Mouse (Mus musculus) stomach, embryonic 16.5 days (tissue): ENCODE measurements around the gene Nedd4. TPM values are rescaled to one million over a fixed set of nuclear protein-coding genes. Genes with fewer than 3 reads are reported as not detected.

Experiments
- ATAC-seq: fragments of 200-750 bp; cut with Nextera tagmentation; 2 replicates; pipeline ENCODE4 v1.8.0; 2017; ENCODE audit warnings: moderate number of reproducible peaks, moderate TSS enrichment; ENCODE audit not compliant: insufficient read depth, low FRiP score
- H3K27ac ChIP-seq: fragments of 300-500 bp; sonication (generic); 2 replicates; pipeline ENCODE4 v1.5.1; 2014; ENCODE audit warnings: low read length
- H3K27me3 ChIP-seq: fragments of 300-500 bp; sonication (generic); 2 replicates; pipeline ENCODE4 v1.6.1; 2014; ENCODE audit warnings: low read length, control low read depth, mixed read lengths; ENCODE audit not compliant: control insufficient read depth, insufficient read depth
- H3K36me3 ChIP-seq: fragments of 300-500 bp; sonication (generic); 2 replicates; pipeline ENCODE4 v1.6.1; 2014; ENCODE audit warnings: low read length; ENCODE audit not compliant: control insufficient read depth, insufficient read depth
- H3K4me1 ChIP-seq: fragments of 300-500 bp; sonication (generic); 2 replicates; pipeline ENCODE4 v1.6.1; 2014; ENCODE audit warnings: low read length, control low read depth, mixed read lengths; ENCODE audit not compliant: control insufficient read depth, insufficient read depth
- H3K4me2 ChIP-seq: fragments of 300-500 bp; sonication (generic); 2 replicates; pipeline ENCODE4 v1.6.1; 2014; ENCODE audit warnings: low read depth, low read length, mixed read lengths
- H3K4me3 ChIP-seq: fragments of 300-500 bp; sonication (generic); replicated peaks from 2 replicates; pipeline ENCODE4 v1.5.1; 2014; ENCODE audit warnings: mild to moderate bottlenecking, low read length
- H3K9ac ChIP-seq: fragments of 300-500 bp; sonication (generic); 2 replicates; pipeline ENCODE4 v1.6.1; 2014; ENCODE audit warnings: low read length
- H3K9me3 ChIP-seq: fragments of 300-500 bp; sonication (generic); replicated peaks from 2 replicates; pipeline ENCODE4 v1.6.1; 2016; ENCODE audit warnings: low read length, control low read depth; ENCODE audit not compliant: control insufficient read depth
- WGBS: fragments of 180-500 bp; shearing (Covaris S2); extraction: QIAGEN DNeasy Blood & Tissue Kit; methylation state at CpG from one replicate; pipeline ENCODE4 v1.1.7; 2014; 5-methylcytosine and 5-hydroxymethylcytosine counted together
- polyA plus RNA-seq: library from polyadenylated mRNA; unstranded; fragments of >200 nt; fragmentation: Nextera tagmentation; extraction: Ambion mirVana; gene quantifications from 2 replicates; pipeline ENCODE4 v1.2.1, GENCODE M21; 2015

Gene Nedd4
- polyA plus RNA-seq, 1 experiment from 2014 or later = 548 TPM

DNA sequence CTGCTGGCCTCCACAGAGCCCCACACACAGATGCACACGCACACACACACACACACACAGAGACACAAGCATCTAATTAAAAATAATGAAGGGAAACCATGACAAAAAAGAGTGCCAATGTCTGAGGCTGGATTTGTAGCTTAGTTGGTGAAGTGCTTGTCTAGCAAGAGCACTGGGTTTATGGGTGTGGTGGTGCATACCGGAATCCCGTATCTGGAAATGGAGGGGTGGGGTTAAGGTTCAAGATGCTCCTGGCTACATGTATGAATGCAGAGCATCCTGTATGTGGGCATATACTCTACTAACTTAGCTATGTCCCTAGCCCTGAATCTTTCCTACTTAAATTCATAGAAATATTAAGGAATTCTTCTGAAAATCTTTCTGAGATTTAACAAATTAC lies 5.0 kb downstream of the Nedd4 start:
- peak overlapping the region; percentile 31; the same call in 1 of the 2 replicates for H3K9ac ChIP-seq
- no peak for ATAC-seq
- no peak overlapping the region for H3K4me3 ChIP-seq
- no peaks in the 10 kb centered on the region for H3K9me3 ChIP-seq
- H3K27ac ChIP-seq = no peak overlapping the region; the same call in 1 of the 2 replicates
- peaks cover 10% of the 10 kb centered on the region for H3K36me3 ChIP-seq
- WGBS = 67% methylated on average over 3 of the region's 3 CpGs
- peaks cover 28% of the 10 kb centered on the region for H3K4me1 ChIP-seq
- H3K4me2 ChIP-seq = no peak overlapping the region
- H3K27me3 ChIP-seq = no peaks in the 10 kb centered on the region

DNA sequence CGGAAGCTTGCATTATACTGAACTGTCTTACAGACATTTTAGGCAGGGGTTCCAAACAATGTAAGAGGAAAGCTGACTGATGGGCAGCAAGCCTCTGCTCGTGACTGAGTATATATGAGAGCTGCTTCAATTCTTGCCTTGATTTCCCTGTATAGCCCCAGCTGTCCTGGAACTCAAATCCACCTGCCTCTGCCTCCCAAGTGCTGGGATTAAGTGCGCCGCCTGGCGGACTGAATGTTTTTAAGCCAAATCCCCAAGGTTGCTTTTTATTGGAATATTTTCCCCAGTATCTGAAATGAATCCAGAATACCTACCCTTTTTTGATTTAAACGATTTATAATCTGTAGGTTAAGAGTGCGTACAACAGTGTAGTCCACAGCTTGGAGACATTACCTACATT lies 7.2 kb downstream of the Nedd4 start:
- H3K9me3 ChIP-seq = no peaks in the 10 kb centered on the region
- H3K4me3 ChIP-seq = no peak overlapping the region
- H3K27me3 ChIP-seq = no peaks in the 10 kb centered on the region
- ATAC-seq = no peak
- no peak overlapping the region for H3K4me2 ChIP-seq
- WGBS = 79% methylated on average over 7 of the region's 7 CpGs
- peaks cover 22% of the 10 kb centered on the region for H3K4me1 ChIP-seq
- no peak overlapping the region for H3K9ac ChIP-seq
- H3K27ac ChIP-seq = no peak overlapping the region
- H3K36me3 ChIP-seq = peaks cover 19% of the 10 kb centered on the region

DNA sequence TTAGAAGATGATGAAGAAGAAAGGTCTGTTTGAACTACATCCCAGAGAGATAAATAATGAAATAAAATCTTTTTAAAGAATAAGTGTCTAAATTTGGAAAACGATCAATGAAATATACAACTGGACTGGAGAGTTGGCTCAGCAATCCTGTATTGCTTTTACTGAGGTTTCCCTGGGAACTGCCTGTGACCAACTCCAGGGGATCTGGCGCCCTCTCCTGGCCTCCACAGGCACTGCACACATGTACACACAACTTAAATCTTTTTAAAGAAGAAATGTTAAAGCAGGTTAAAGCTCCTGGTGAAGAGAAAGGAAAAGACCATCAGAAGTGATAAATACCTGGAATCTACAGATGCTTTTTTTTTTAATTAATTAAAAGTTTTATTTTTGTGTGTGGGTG lies 10.2 kb downstream of the Nedd4 start:
- 18% methylated on average over 2 of the region's 2 CpGs for WGBS
- no peaks in the 10 kb centered on the region for H3K27me3 ChIP-seq
- no peak overlapping the region for H3K27ac ChIP-seq
- no peak for ATAC-seq
- H3K4me1 ChIP-seq = no peaks in the 10 kb centered on the region; the same call in 1 of the 2 replicates
- no peaks in the 10 kb centered on the region for H3K9me3 ChIP-seq
- H3K4me3 ChIP-seq = no peak overlapping the region
- H3K36me3 ChIP-seq = peaks cover 40% of the 10 kb centered on the region
- H3K9ac ChIP-seq = no peak overlapping the region
- H3K4me2 ChIP-seq = no peak overlapping the region

DNA sequence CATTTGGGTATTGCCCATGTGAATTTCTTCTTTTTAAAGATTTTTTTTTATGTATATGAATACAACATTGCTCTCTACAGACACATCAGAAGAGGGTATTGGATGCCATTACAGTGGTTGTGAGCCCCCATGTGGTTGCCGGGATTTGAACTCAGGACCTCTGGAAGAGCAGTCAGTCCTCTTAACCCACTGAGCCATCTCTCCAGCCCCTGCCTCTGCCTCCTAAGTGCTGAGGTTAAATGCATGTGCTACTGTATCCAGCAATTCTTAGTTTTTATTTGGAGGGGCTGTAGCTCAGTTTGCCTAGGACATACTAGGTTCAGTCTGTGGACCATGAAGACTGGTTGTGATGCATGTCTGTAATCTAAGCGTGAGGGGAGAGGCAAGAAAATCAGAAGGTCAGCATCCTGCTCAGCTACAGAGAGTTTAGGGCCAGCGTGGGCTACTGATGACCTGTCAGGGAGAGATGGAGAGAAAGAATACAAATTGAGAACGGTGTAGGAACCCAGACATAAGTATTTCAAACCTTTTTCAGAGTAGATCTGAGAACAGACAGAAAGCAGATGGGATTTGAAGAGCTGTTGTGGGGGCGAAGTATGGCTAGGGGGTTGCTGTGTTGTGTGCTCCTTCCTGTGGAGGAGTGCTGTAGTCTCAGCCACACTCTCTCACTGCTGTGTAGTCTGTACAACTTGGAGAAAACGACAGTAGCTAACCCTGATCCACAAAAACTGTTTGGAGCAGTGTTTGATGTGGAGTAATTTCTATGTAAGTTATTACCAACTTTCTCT lies 13.0 kb downstream of the Nedd4 start:
- H3K4me3 ChIP-seq = no peak overlapping the region
- 87% methylated on average over 6 of the region's 6 CpGs for WGBS
- H3K36me3 ChIP-seq = peaks cover 41% of the 10 kb centered on the region

DNA sequence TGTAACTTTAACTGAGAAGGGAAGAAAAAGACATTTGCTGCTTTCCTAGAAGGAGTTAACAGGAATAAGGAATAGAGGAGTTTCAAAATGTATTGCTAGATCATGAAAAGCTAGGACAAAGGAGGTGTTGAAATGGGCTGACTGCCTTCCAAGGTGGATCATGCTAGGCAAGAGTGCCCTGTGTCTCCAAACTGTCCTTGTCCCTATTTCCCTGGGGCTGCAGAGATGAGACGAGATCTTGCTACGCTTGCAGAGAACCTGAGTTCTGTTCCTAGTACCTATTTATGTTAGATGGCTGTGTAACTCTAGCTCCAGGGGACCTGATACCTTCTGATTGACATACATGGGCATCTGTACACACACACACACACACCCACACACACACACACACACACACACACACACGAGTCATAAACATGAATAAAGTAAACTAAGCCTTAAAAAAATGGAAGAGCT lies 13.6 kb downstream of the Nedd4 start:
- Histone ChIP-seq H3K27ac (no peak overlapping the region), H3K4me3 (no peak overlapping the region), H3K4me2 (no peak overlapping the region), H3K36me3 (peaks cover 41% of the 10 kb centered on the region), H3K4me1 (no peaks in the 10 kb centered on the region), H3K27me3 (no peaks in the 10 kb centered on the region), H3K9me3 (no peaks in the 10 kb centered on the region), H3K9ac (no peak overlapping the region)
- WGBS = 80% methylated on average over 3 of the region's 3 CpGs
- no peak for ATAC-seq

More for the DNA sequence above, 13.0 kb downstream of the Nedd4 start:
- ATAC-seq = no peak
- no peaks in the 10 kb centered on the region for H3K4me1 ChIP-seq
- H3K27ac ChIP-seq = no peak overlapping the region
- no peaks in the 10 kb centered on the region for H3K27me3 ChIP-seq
- H3K9me3 ChIP-seq = no peaks in the 10 kb centered on the region
- H3K4me2 ChIP-seq = no peak overlapping the region
- no peak overlapping the region for H3K9ac ChIP-seq

DNA sequence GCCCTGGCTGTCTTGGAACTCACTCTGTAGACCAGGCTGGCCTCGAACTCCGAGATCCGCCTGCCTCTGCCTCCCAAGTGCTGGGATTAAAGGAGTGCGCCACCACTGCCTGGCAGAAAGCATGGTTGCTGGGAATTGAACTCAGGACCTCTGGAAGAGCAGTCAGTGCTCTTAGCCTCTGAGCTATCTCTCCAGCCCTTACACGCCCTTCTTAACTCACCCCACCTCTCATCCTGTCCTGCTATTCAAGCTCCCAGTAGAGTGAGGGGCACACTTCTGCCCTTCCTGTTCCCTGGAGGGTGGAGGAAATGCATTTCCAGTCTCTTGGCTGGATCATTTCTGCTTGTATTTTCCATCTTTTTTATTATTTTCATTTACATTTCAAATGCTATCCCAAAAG lies 15.5 kb downstream of the Nedd4 start:
- H3K27ac ChIP-seq = no peak overlapping the region
- no peaks in the 10 kb centered on the region for H3K4me1 ChIP-seq
- peaks cover 37% of the 10 kb centered on the region for H3K36me3 ChIP-seq
- H3K9me3 ChIP-seq = no peaks in the 10 kb centered on the region
- H3K4me3 ChIP-seq = no peak overlapping the region
- WGBS = 89% methylated on average over 5 of the region's 5 CpGs
- no peak overlapping the region for H3K9ac ChIP-seq
- ATAC-seq = no peak
- no peak overlapping the region for H3K4me2 ChIP-seq
- H3K27me3 ChIP-seq = no peaks in the 10 kb centered on the region

DNA sequence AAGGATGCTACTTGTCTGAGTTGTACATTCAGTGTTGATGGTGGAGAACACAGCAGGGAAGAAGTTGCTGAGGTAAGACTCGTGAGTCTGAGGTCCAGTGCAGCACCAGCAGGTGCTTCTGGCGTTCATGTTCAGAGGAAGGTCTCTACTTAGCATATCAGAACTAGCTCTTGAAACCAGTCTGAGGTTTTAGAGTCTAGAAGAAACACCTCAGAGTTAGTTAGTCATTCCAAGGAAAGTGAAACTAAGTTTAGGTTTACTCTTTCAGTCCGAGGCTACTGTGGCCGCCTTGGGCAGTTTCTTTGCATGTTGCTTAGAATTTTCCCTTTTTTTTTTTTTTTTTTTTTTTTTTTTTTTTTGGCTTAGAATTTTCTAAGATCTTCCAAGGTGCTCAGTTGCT lies 16.6 kb downstream of the Nedd4 start:
- Histone ChIP-seq H3K9me3 (no peaks in the 10 kb centered on the region), H3K4me2 (no peak overlapping the region), H3K9ac (no peak overlapping the region), H3K27ac (no peak overlapping the region), H3K27me3 (no peaks in the 10 kb centered on the region), H3K36me3 (peaks cover 32% of the 10 kb centered on the region), H3K4me1 (no peaks in the 10 kb centered on the region), H3K4me3 (no peak overlapping the region)
- WGBS = 75% methylated on average over 4 of the region's 4 CpGs
- no peak for ATAC-seq

DNA sequence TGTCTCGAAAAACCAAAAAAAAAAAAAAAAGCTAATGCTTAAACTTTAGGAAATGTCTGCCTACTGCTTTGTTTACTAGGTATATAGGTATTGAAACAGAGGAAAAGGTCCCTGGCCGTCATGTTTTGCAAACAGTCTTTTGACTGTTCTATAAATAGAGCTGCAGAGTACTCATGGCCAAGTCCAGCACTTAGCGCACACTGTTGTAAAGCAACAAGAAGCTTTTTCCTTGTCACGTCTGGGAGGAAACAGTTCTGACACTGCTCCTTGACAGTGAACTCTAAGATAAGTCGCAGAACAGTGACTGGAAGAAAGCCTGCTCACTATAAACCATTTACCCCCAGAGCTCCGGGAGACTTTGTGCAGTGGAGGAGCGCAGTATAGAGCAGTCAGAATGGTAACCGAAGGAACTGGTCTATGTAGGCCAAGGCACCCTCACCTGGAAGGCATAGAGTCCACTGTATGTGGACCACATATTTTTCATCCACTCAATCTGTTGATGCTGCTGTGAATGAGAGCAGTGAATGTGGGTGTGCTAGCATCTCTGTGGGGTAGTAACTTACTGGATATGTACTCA lies 19.6 kb downstream of the Nedd4 start:
- Histone ChIP-seq H3K36me3 (peaks cover 17% of the 10 kb centered on the region; the same call in 1 of the 2 replicates), H3K9ac (no peak overlapping the region), H3K4me1 (no peaks in the 10 kb centered on the region), H3K9me3 (no peaks in the 10 kb centered on the region), H3K27ac (no peak overlapping the region), H3K4me3 (no peak overlapping the region), H3K27me3 (no peaks in the 10 kb centered on the region), H3K4me2 (no peak overlapping the region)
- 78% methylated on average over 8 of the region's 8 CpGs for WGBS
- no peak for ATAC-seq

DNA sequence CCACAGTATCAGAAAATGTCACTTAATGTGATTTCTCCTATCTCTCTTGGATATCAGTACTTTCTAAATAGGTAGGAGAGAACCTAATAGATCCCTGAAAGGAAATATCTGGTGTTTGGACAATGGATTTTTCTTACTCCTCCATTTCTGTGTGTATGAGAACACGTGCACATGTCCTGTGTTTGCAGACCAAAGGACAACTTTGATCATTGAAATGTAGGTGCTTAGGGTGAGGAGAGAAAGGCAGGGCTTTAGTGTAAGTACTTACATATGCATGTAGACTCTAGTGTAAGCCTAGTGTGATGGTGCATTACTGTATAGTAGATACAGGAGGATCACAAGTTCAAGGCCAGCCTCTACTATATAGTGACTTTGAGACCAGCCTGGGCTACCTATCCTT lies 21.1 kb downstream of the Nedd4 start:
- no peaks in the 10 kb centered on the region for H3K27me3 ChIP-seq
- no peak overlapping the region for H3K9ac ChIP-seq
- H3K4me2 ChIP-seq = no peak overlapping the region
- H3K9me3 ChIP-seq = no peaks in the 10 kb centered on the region
- 95% methylated on average over 1 of the region's 1 CpGs for WGBS
- no peak overlapping the region for H3K4me3 ChIP-seq
- ATAC-seq = no peak
- H3K4me1 ChIP-seq = no peaks in the 10 kb centered on the region
- no peak overlapping the region for H3K27ac ChIP-seq
- peaks cover 14% of the 10 kb centered on the region; the same call in 1 of the 2 replicates for H3K36me3 ChIP-seq
